Mouse (Mus musculus) liver, postnatal 0 days (tissue): ENCODE results near the gene Kidins220. TPM values are rescaled to one million over a fixed set of nuclear protein-coding genes. Genes with fewer than 3 reads are reported as not detected.

Experiments
- ATAC-seq: fragments of 200-750 bp; cut with Nextera tagmentation; 2 replicates; pipeline ENCODE4 v1.8.0; 2017; ENCODE audit warnings: mild to moderate bottlenecking, moderate library complexity
- DNase-seq: peaks from one replicate; pipeline ENCODE4 v3.0.0-alpha.2; 2016
- H3K27ac ChIP-seq: fragments of 300-500 bp; sonication (generic); 2 replicates; pipeline ENCODE4 v1.5.1; 2014; ENCODE audit warnings: antibody characterized with exemption, moderate library complexity, mild to moderate bottlenecking, low read depth
- H3K27me3 ChIP-seq: fragments of 300-500 bp; sonication (generic); 2 replicates; pipeline ENCODE4 v1.6.1; 2014; ENCODE audit warnings: low read length, control low read depth, mixed read lengths; ENCODE audit not compliant: insufficient read depth
- H3K36me3 ChIP-seq: fragments of 300-500 bp; sonication (generic); replicated peaks from 2 replicates; pipeline ENCODE4 v1.6.1; 2014; ENCODE audit warnings: mild to moderate bottlenecking, control low read depth, low read length, moderate library complexity, mixed read lengths; ENCODE audit not compliant: insufficient read depth
- H3K4me1 ChIP-seq: fragments of 300-500 bp; sonication (generic); 2 replicates; pipeline ENCODE4 v1.6.1; 2014; ENCODE audit warnings: antibody characterized with exemption, mild to moderate bottlenecking, control low read depth; ENCODE audit not compliant: insufficient read depth
- H3K4me2 ChIP-seq: fragments of 300-500 bp; sonication (generic); 2 replicates; pipeline ENCODE4 v1.6.1; 2014; ENCODE audit warnings: low read depth, mild to moderate bottlenecking, low read length, moderate library complexity, mixed read lengths
- H3K4me3 ChIP-seq: fragments of 300-500 bp; sonication (generic); 2 replicates; pipeline ENCODE4 v1.5.1; 2014; ENCODE audit warnings: low read depth, low read length
- H3K9ac ChIP-seq: fragments of 300-500 bp; sonication (generic); replicated peaks from 2 replicates; pipeline ENCODE4 v1.6.1; 2014; ENCODE audit warnings: mild to moderate bottlenecking, moderate library complexity
- H3K9me3 ChIP-seq: fragments of 300-500 bp; sonication (generic); 2 replicates; pipeline ENCODE4 v1.6.1; 2016; ENCODE audit warnings: mild to moderate bottlenecking, control low read depth, low read length, mixed read lengths
- CTCF ChIP-seq: sonication (generic); IDR thresholded peaks from 2 replicates; pipeline ENCODE4 v1.5.1; 2016; ENCODE audit warnings: antibody characterized with exemption, low read depth
- EP300 ChIP-seq: IDR thresholded peaks from 2 replicates; pipeline ENCODE4 v1.6.1; 2016; ENCODE audit warnings: antibody characterized with exemption, low read depth, mild to moderate bottlenecking
- WGBS: fragments of 180-500 bp; shearing (Covaris S2); extraction: QIAGEN DNeasy Blood & Tissue Kit; methylation state at CpG from one replicate; pipeline ENCODE4 v1.1.7; 2014; ENCODE audit not compliant: insufficient replicate concordance; 5-methylcytosine and 5-hydroxymethylcytosine counted together
- polyA plus RNA-seq: library from polyadenylated mRNA; unstranded; fragments of >200 nt; fragmentation: Nextera tagmentation; extraction: Ambion mirVana; gene quantifications from 2 replicates; pipeline ENCODE4 v1.2.1, GENCODE M21; 2015

Gene Kidins220
- polyA plus RNA-seq, 1 experiment from 2014 or later: 4.4 TPM

DNA sequence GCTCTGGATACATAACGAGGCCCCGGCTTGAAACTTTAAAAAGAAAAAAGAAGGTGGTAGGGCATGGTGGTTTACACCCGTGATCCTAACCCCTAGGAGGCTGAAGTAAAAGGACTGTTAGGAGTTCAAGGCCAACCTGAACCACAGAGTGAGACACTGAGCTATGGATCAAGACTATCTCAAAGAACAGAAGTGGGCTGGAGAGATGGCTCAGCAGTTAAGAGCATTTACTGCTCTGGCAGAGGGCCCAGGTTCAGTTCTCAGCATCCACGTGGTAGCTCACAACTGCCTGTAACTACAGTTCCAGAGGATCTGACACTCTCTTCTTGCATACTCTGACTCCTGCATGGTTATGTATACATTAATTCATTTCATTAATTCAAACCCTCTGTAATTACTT, 31.3 kb upstream of the Kidins220 start:
- Histone ChIP-seq H3K9me3 (no peaks in the 10 kb centered on the region), H3K36me3 (no peaks in the 10 kb centered on the region), H3K4me2 (no peak overlapping the region), H3K4me1 (peaks cover 2% of the 10 kb centered on the region; the same call in 1 of the 2 replicates), H3K27ac (no peak overlapping the region; the same call in 1 of the 2 replicates), H3K9ac (no peak overlapping the region), H3K4me3 (no peak overlapping the region), H3K27me3 (no peaks in the 10 kb centered on the region)
- WGBS: 67% methylated on average over 4 of the region's 4 CpGs
- DNase-seq: peak; percentile 31
- peak; percentile 71 for ATAC-seq
- TF ChIP-seq CTCF (no peak), EP300 (peak; percentile 78)

DNA sequence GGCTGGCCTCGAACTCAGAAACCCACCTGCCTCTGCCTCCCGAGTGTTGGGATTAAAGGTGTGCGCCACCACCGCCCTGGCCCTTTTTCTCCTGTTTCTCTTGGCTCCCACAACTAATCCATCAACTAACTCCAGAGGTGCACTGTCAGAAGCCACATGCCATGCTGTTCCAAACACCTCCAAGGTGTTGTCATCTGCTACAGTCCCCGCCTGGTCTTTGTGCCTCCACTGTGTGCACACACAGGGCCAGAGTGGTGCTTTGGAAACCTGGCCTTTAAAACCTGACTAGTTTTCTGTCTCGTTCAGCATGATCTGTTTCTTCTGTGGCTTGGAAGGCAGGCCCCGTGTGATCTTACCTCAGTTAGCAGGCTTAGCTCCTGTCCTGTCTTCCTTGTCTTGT, 30.1 kb upstream of the Kidins220 start:
- WGBS: 92% methylated on average over 7 of the region's 7 CpGs
- Histone ChIP-seq H3K4me1 (peaks cover 2% of the 10 kb centered on the region; the same call in 1 of the 2 replicates), H3K36me3 (no peaks in the 10 kb centered on the region), H3K4me2 (no peak overlapping the region), H3K9me3 (no peaks in the 10 kb centered on the region), H3K27ac (no peak overlapping the region), H3K4me3 (no peak overlapping the region), H3K27me3 (no peaks in the 10 kb centered on the region), H3K9ac (no peak overlapping the region)
- TF ChIP-seq EP300 (no peak), CTCF (no peak)
- DNase-seq (no peak), ATAC-seq (no peak)

DNA sequence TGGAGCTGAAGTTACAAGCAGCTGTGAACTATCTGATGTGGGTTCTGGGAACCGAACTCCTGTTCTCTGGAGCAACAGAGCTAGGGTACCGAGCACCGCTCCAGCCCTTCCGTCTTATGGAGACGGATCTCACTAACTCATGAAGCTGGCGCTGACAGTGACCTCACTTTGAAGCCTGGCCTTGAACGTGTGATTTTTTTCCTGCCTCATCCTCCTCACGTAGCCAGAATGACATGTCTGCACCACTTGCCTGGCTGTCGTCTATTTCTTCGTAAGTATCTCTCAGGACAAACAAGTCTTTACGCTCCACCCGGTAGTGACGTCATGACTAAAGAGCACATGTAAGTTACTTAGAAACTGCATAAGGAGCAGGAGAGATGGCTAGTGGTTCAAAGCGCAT, 27.7 kb upstream of the Kidins220 start:
- peaks cover 2% of the 10 kb centered on the region; the same call in 1 of the 2 replicates for H3K4me1 ChIP-seq
- DNase-seq: no peak
- no peak overlapping the region for H3K4me2 ChIP-seq
- H3K27me3 ChIP-seq: no peaks in the 10 kb centered on the region
- no peak for ATAC-seq
- WGBS: 88% methylated on average over 14 of the region's 14 CpGs
- TF ChIP-seq CTCF: no peak
- TF ChIP-seq EP300: no peak
- no peaks in the 10 kb centered on the region for H3K9me3 ChIP-seq
- no peaks in the 10 kb centered on the region for H3K36me3 ChIP-seq
- no peak overlapping the region for H3K4me3 ChIP-seq
- H3K9ac ChIP-seq: no peak overlapping the region
- H3K27ac ChIP-seq: no peak overlapping the region

- no peaks in the 10 kb centered on the region for H3K9me3 ChIP-seq
- no peak overlapping the region for H3K9ac ChIP-seq
- H3K4me3 ChIP-seq: no peak overlapping the region
- no peaks in the 10 kb centered on the region for H3K36me3 ChIP-seq
- no peak overlapping the region for H3K4me2 ChIP-seq
- no peak overlapping the region for H3K27ac ChIP-seq
- peak; percentile 53 for ATAC-seq
- DNase-seq: peak; percentile 27
- 0 out of 2 replicates have a peak, but pooled peaks cover 2% of the 10 kb centered on the region for H3K4me1 ChIP-seq
- WGBS: 61% methylated on average over 3 of the region's 3 CpGs
- TF ChIP-seq CTCF (peak; percentile 85), EP300 (no peak)
- no peaks in the 10 kb centered on the region for H3K27me3 ChIP-seq
These were observed 26.4 kb upstream of the Kidins220 start for GRCm38 (mm10) chr12:24948344-24948743.

GRCm38 (mm10) chr12:24950376-24951046, 24.2 kb upstream of the Kidins220 start:
- Histone ChIP-seq H3K27ac (no peak overlapping the region), H3K9me3 (no peaks in the 10 kb centered on the region), H3K4me1 (no peaks in the 10 kb centered on the region), H3K4me2 (no peak overlapping the region), H3K9ac (no peak overlapping the region), H3K27me3 (no peaks in the 10 kb centered on the region), H3K36me3 (no peaks in the 10 kb centered on the region), H3K4me3 (no peak overlapping the region)
- DNase-seq: peak; percentile 38
- no peak for ATAC-seq
- 85% methylated on average over 7 of the region's 7 CpGs for WGBS
- TF ChIP-seq EP300: no peak
- peak; percentile 72 for TF ChIP-seq CTCF

DNA sequence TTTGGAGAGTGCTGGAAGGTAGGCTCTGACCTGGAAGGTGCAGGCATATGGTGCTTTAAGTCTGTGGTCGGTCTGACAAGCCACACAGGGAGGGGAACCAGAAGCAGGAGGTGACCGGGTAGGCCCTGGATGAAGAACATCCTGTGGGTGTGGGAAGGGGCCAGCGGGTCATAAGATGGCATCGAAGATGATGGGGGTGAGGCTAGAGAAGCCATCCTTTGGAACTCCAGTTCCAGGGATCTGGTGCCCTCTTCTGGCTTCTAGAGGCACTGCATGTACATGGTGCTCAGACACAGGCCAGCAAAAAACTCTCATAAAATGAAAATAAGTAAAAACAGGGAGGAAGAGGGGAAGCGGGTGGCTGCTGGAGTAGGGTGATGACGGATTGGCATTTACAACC, 22.6 kb upstream of the Kidins220 start:
- Histone ChIP-seq H3K4me2 (no peak overlapping the region), H3K9ac (no peak overlapping the region), H3K9me3 (no peaks in the 10 kb centered on the region), H3K27me3 (no peaks in the 10 kb centered on the region), H3K27ac (no peak overlapping the region), H3K4me1 (no peaks in the 10 kb centered on the region), H3K4me3 (no peak overlapping the region), H3K36me3 (no peaks in the 10 kb centered on the region)
- TF ChIP-seq CTCF (peak; percentile 89), EP300 (no peak)
- DNase-seq: peak; percentile 72
- ATAC-seq: peak; percentile 48
- 41% methylated on average over 6 of the region's 6 CpGs for WGBS
